Mouse (Mus musculus) heart, postnatal 0 days (tissue): ENCODE data around the gene Il11. TPM values are rescaled to one million over a fixed set of nuclear protein-coding genes. Genes with fewer than 3 reads are reported as not detected.
"Not testable (repeated sequence)": the region's sequence is repeated elsewhere in the genome, so short reads cannot be mapped to it uniquely, and the experiment has no call there.

Source experiments
- ATAC-seq: fragments of 200-750 bp; cut with Nextera tagmentation; 2 replicates; pipeline ENCODE4 v1.8.0; 2017; ENCODE audit warnings: low read depth, moderate number of reproducible peaks, moderate library complexity; ENCODE audit not compliant: insufficient read depth
- DNase-seq: peaks from one replicate; pipeline ENCODE4 v3.0.0-alpha.2; 2016; ENCODE audit warnings: low spot score
- H3K27ac ChIP-seq: fragments of 300-500 bp; sonication (generic); 2 replicates; pipeline ENCODE4 v1.5.1; 2014; ENCODE audit warnings: low read depth, mild to moderate bottlenecking
- H3K27me3 ChIP-seq: fragments of 300-500 bp; sonication (generic); 2 replicates; pipeline ENCODE4 v1.6.1; 2014; ENCODE audit warnings: low read length, mixed read lengths; ENCODE audit not compliant: control insufficient read depth, insufficient read depth
- H3K36me3 ChIP-seq: fragments of 300-500 bp; sonication (generic); replicated peaks from 2 replicates; pipeline ENCODE4 v1.6.1; 2014; ENCODE audit warnings: low read length, mixed read lengths; ENCODE audit not compliant: control insufficient read depth, insufficient read depth
- H3K4me1 ChIP-seq: fragments of 300-500 bp; sonication (generic); 2 replicates; pipeline ENCODE4 v1.6.1; 2014; ENCODE audit warnings: antibody characterized with exemption; ENCODE audit not compliant: control insufficient read depth, insufficient read depth
- H3K4me2 ChIP-seq: fragments of 300-500 bp; sonication (generic); 2 replicates; pipeline ENCODE4 v1.6.1; 2014; ENCODE audit warnings: low read depth, mild to moderate bottlenecking, low read length, moderate library complexity
- H3K4me3 ChIP-seq: fragments of 300-500 bp; sonication (generic); 2 replicates; pipeline ENCODE4 v1.5.1; 2014; ENCODE audit warnings: low read depth, low read length
- H3K9ac ChIP-seq: fragments of 300-500 bp; sonication (generic); replicated peaks from 2 replicates; pipeline ENCODE4 v1.6.1; 2014; ENCODE audit warnings: low read depth, low read length, mixed read lengths
- H3K9me3 ChIP-seq: fragments of 300-500 bp; sonication (generic); replicated peaks from 2 replicates; pipeline ENCODE4 v1.6.1; 2016; ENCODE audit warnings: low read length; ENCODE audit not compliant: control insufficient read depth
- CTCF ChIP-seq: IDR thresholded peaks from 2 replicates; pipeline ENCODE4 v1.5.1; 2016; ENCODE audit warnings: antibody characterized with exemption, control low read depth, low read depth
- EP300 ChIP-seq: IDR thresholded peaks from 2 replicates; pipeline ENCODE4 v1.6.1; 2016; ENCODE audit warnings: antibody characterized with exemption, low read depth
- WGBS: fragments of 180-500 bp; shearing (Covaris S2); extraction: QIAGEN DNeasy Blood & Tissue Kit; methylation state at CpG from one replicate; pipeline ENCODE4 v1.1.7; 2014; 5-methylcytosine and 5-hydroxymethylcytosine counted together
- polyA plus RNA-seq: library from polyadenylated mRNA; unstranded; fragments of >200 nt; fragmentation: Nextera tagmentation; extraction: Ambion mirVana; gene quantifications from 2 replicates; pipeline ENCODE4 v1.2.1, GENCODE M21; 2015
- total RNA-seq: library from RNA; depleted of rRNA; stranded (reverse); fragments of >200 nt; gene quantifications from 2 replicates; pipeline ENCODE4 v1.2.3, GENCODE M21; 2014; ENCODE audit warnings: low replicate concordance; rRNA removed

Il11 gene
- total RNA-seq (not detected in 2 replicates), polyA plus RNA-seq (not detected in 2 replicates)

GRCm38 (mm10) chr7:4782759-4783158 lies at the start of gene Il11, which contains the start of gene Tmem190:
Il11 (minus strand) TSS chr7:4782859.
Tmem190 (plus strand) TSS chr7:4782937.
- no peak for DNase-seq
- Histone ChIP-seq H3K4me2 (no peak within 1 kb of the TSS), H3K4me3 (no peak within 1 kb of the TSS), H3K4me1 (no peaks in the 10 kb centered on the region), H3K36me3 (no peaks in the 10 kb centered on the region), H3K9ac (no peak within 1 kb of the TSS), H3K27ac (no peak within 1 kb of the TSS), H3K9me3 (no peaks in the 10 kb centered on the region), H3K27me3 (peaks cover 25% of the 10 kb centered on the region)
- whole genome bisulfite sequencing = 72% methylated on average over 2 of the region's 2 CpGs
- no peak for ATAC-seq
- TF ChIP-seq CTCF (no peak), EP300 (no peak)

GRCm38 (mm10) chr7:4830476-4830875 lies 47.8 kb upstream of the Il11 start:
- no peaks in the 10 kb centered on the region for H3K36me3 ChIP-seq
- 8% methylated on average over 12 of the region's 12 CpGs for WGBS
- no peak overlapping the region for H3K4me3 ChIP-seq
- no peaks in the 10 kb centered on the region for H3K9me3 ChIP-seq
- DNase-seq (no peak), ATAC-seq (no peak)
- no peaks in the 10 kb centered on the region for H3K4me1 ChIP-seq
- peaks cover 47% of the 10 kb centered on the region for H3K27me3 ChIP-seq
- TF ChIP-seq CTCF = no peak
- TF ChIP-seq EP300 = no peak
- H3K4me2 ChIP-seq = no peak overlapping the region
- H3K27ac ChIP-seq = no peak overlapping the region
- no peak overlapping the region for H3K9ac ChIP-seq

GRCm38 (mm10) chr7:4825365-4825764 lies 42.7 kb upstream of the Il11 start:
- no peak for ATAC-seq
- DNase-seq = no peak
- Histone ChIP-seq H3K27me3 (peaks cover 10% of the 10 kb centered on the region; the same call in 1 of the 2 replicates), H3K4me2 (no peak overlapping the region), H3K4me3 (no peak overlapping the region), H3K9me3 (no peaks in the 10 kb centered on the region), H3K27ac (no peak overlapping the region), H3K36me3 (no peaks in the 10 kb centered on the region), H3K4me1 (no peaks in the 10 kb centered on the region), H3K9ac (no peak overlapping the region)
- 40% methylated on average over 4 of the region's 4 CpGs for WGBS
- TF ChIP-seq EP300 (no peak), CTCF (no peak)

GRCm38 (mm10) chr7:4822162-4822907 lies 39.7 kb upstream of the Il11 start:
- Histone ChIP-seq H3K27me3 (no peaks in the 10 kb centered on the region), H3K36me3 (no peaks in the 10 kb centered on the region), H3K4me1 (no peaks in the 10 kb centered on the region), H3K9me3 (no peaks in the 10 kb centered on the region), H3K9ac (no peak overlapping the region), H3K4me2 (no peak overlapping the region), H3K4me3 (no peak overlapping the region), H3K27ac (no peak overlapping the region)
- 55% methylated on average over 6 of the region's 6 CpGs for WGBS
- ATAC-seq (no peak), DNase-seq (no peak)
- TF ChIP-seq CTCF = no peak
- no peak for TF ChIP-seq EP300

GRCm38 (mm10) chr7:4821690-4822089 lies 39.0 kb upstream of the Il11 start:
- no peaks in the 10 kb centered on the region for H3K9me3 ChIP-seq
- 78% methylated on average over 4 of the region's 4 CpGs for WGBS
- H3K27me3 ChIP-seq = no peaks in the 10 kb centered on the region
- no peak overlapping the region for H3K4me3 ChIP-seq
- H3K4me2 ChIP-seq = no peak overlapping the region
- H3K4me1 ChIP-seq = no peaks in the 10 kb centered on the region
- DNase-seq (no peak), ATAC-seq (no peak)
- no peak overlapping the region for H3K27ac ChIP-seq
- H3K9ac ChIP-seq = no peak overlapping the region
- TF ChIP-seq EP300 = no peak
- TF ChIP-seq CTCF = no peak
- no peaks in the 10 kb centered on the region for H3K36me3 ChIP-seq

GRCm38 (mm10) chr7:4820925-4821324 lies 38.3 kb upstream of the Il11 start:
- not testable (repeated sequence) for H3K27me3 ChIP-seq, H3K4me2 ChIP-seq, H3K4me1 ChIP-seq, H3K36me3 ChIP-seq, H3K27ac ChIP-seq, H3K4me3 ChIP-seq, H3K9me3 ChIP-seq, H3K9ac ChIP-seq, DNase-seq, ATAC-seq
- WGBS = 83% methylated on average over 7 of the region's 7 CpGs
